In the genomic region with DNA sequence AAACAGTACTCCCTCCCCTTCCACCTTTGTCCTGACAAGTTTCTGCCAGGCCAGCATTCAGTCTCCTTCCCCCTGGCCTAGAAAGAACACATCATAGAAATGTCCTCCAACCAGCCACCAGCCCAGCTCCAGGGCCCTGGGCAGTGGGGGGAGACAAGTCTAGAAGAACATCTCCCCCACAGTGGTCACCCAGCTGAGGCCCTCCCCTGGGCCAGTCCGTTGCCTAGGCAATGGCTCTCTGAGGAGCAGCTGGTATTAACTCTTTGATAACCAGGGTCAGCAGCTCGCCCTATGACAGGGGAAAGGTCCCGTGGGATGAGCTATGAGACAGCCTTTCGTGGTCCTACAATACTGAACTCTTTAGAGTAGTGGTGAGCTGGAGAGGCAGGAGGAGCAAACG, we compare ENCODE assay signal across 11 mouse cellular contexts. TPM values are rescaled to one million over a fixed set of nuclear protein-coding genes. Genes with fewer than 3 reads are reported as not detected.
DNase-seq lines count a peak whose midpoint lies in the region; ATAC-seq and TF ChIP-seq lines count a peak whose summit lies in the region.
"Had no signal": no experiment of that assay in that cellular context is flagged by ENCODE, and none has a peak within 500 bp of the region (broad histone marks: within the 10 kb centered on the region; RNA-seq: fewer than 3 reads in every experiment).

No protein-coding gene starts in this region.

- no peak overlapping the region for H3K4me2 ChIP-seq in liver, embryonic 16.5 days (ENCODE audit: low read depth, low read length)

- peaks cover 21% of the 10 kb centered on the region for H3K4me1 ChIP-seq in kidney, adult 2 months (ENCODE audit: control insufficient read depth, insufficient read depth, low read length)
- peaks cover 6% of the 10 kb centered on the region; the same call in 1 of the 2 replicates for H3K4me1 ChIP-seq in liver, embryonic 16.5 days (ENCODE audit: control insufficient read depth, low read depth, low read length)

- H3K9me3 ChIP-seq in liver, embryonic 16.5 days (replicated peaks; ENCODE audit: control insufficient read depth, low read length): no peaks in the 10 kb centered on the region

- WGBS in kidney, adult 2 months: 31% methylated on average over 5 of the region's 5 CpGs
- WGBS in liver, embryonic 16.5 days (ENCODE audit: insufficient replicate concordance): 34% methylated on average over 5 of the region's 5 CpGs

- ATAC-seq in liver, embryonic 16.5 days (ENCODE audit: low read depth): peak; percentile 47; the same call in 1 of the 2 replicates
- ATAC-seq: forebrain, postnatal 0 days had no signal

- DNase-seq in kidney, adult 11 months: peak; percentile 47
- DNase-seq in kidney, adult 18-20 months: no peak
- DNase-seq in embryo, embryonic 10.5 days (ENCODE audit: low spot score): peak; percentile 51
- peak; percentile 39 for DNase-seq in kidney, adult 2 months
- no peak for DNase-seq in cerebellum, adult 11-12 months
- DNase-seq in right cerebral cortex, postnatal 25 days: no peak
- DNase-seq in right cerebral cortex, postnatal 4 days: no peak
- DNase-seq: forebrain, postnatal 0 days; heart, adult 18-20 months; thymus, adult 2 months had no signal

- H3K4me3 ChIP-seq in kidney, adult 2 months (ENCODE audit: insufficient read depth, low read depth, low read length): no peak overlapping the region
- H3K4me3 ChIP-seq in liver, embryonic 16.5 days (ENCODE audit: low read depth, low read length): no peak overlapping the region

- TF ChIP-seq CTCF in kidney, adult 2 months (conservative IDR thresholded peaks at IDR 0.05; ENCODE audit: insufficient read depth, insufficient read length, low read depth, low read length): no peak

- H3K27me3 ChIP-seq in kidney, adult 2 months (replicated peaks; ENCODE audit: control insufficient read depth, insufficient read depth, low read length): no peaks in the 10 kb centered on the region
- H3K27me3 ChIP-seq in liver, embryonic 16.5 days (ENCODE audit: control insufficient read depth, insufficient read depth, low read depth, low read length): no peaks in the 10 kb centered on the region

- no peak overlapping the region for H3K9ac ChIP-seq in liver, embryonic 16.5 days (ENCODE audit: low read depth, low read length)
- H3K9ac ChIP-seq: forebrain, postnatal 0 days had no signal

- no peak for TF ChIP-seq POLR2A in kidney, adult 2 months (IDR thresholded peaks at IDR 0.05; ENCODE audit: low read depth, low read length)

- H3K27ac ChIP-seq in kidney, adult 2 months (ENCODE audit: insufficient read depth, low read depth, low read length): peak overlapping the region; percentile 59
- peak overlapping the region; percentile 35; the same call in 1 of the 2 replicates for H3K27ac ChIP-seq in liver, embryonic 16.5 days (ENCODE audit: low read length)

- H3K36me3 ChIP-seq in kidney, adult 2 months (ENCODE audit: control insufficient read depth, insufficient read depth, low read length): no peaks in the 10 kb centered on the region
- no peaks in the 10 kb centered on the region for H3K36me3 ChIP-seq in liver, embryonic 16.5 days (ENCODE audit: control insufficient read depth, insufficient read depth)

RNA-seq across cellular contexts. Expression of a gene that starts 33.7 kb away (rescaled TPM):
- 11.9 and 12.6 TPM in 2 replicates for polyA plus RNA-seq in kidney, adult 2 months (2012; rRNA removed)
- polyA plus RNA-seq in liver, embryonic 16.5 days (2015; fragmentation: Nextera tagmentation; extraction: Ambion mirVana): 0.47 and 0.94 TPM in 2 replicates

Comparison
In these comparisons a context has a peak if more than half of its experiments do, and no peak if none do; other contexts are left out.
1. DNase-seq: peak in kidney, adult 11 months (single experiment), embryo, embryonic 10.5 days (single experiment) and kidney, adult 2 months (single experiment); none in kidney, adult 18-20 months (single experiment), cerebellum, adult 11-12 months (single experiment), right cerebral cortex, postnatal 25 days (single experiment) and right cerebral cortex, postnatal 4 days (single experiment).